Mouse (Mus musculus): ENCODE measurements around the gene Fahd1. TPM values are rescaled to one million over a fixed set of nuclear protein-coding genes. Genes with fewer than 3 reads are reported as not detected.

The Fahd1 gene
- polyA plus RNA-seq, 1 experiment from 2014 or later: 18.4 TPM

- no peaks in the 10 kb centered on the region for H3K27me3 ChIP-seq (ENCODE audit: low read depth, poor library complexity, severe bottlenecking)
- no peak for DNase-seq (ENCODE audit: low spot score)
- no peak overlapping the region for H3K4me3 ChIP-seq
- 89% methylated on average over 13 of the region's 13 CpGs for WGBS
- no peaks in the 10 kb centered on the region for H3K9me3 ChIP-seq (replicated peaks)
- peaks cover 53% of the 10 kb centered on the region for H3K36me3 ChIP-seq
- no peak overlapping the region for H3K27ac ChIP-seq (replicated peaks)
- H3K4me1 ChIP-seq: peaks cover 44% of the 10 kb centered on the region
These were observed 41.2 kb upstream of the Fahd1 start for GRCm38 (mm10) chr17:24891321-24891720.

- Histone ChIP-seq H3K4me1 (peaks cover 40% of the 10 kb centered on the region), H3K9me3 (replicated peaks) (no peaks in the 10 kb centered on the region), H3K4me3 (0 out of 2 replicates have a peak overlapping the region, but pooled peaks have one; percentile 11), H3K36me3 (peaks cover 53% of the 10 kb centered on the region), H3K27ac (replicated peaks) (no peak overlapping the region), H3K27me3 (ENCODE audit: low read depth, poor library complexity, severe bottlenecking) (no peaks in the 10 kb centered on the region)
- WGBS: 90% methylated on average over 19 of the region's 19 CpGs
- DNase-seq (ENCODE audit: low spot score): no peak
These were observed 40.3 kb upstream of the Fahd1 start for GRCm38 (mm10) chr17:24890151-24891092.

DNA sequence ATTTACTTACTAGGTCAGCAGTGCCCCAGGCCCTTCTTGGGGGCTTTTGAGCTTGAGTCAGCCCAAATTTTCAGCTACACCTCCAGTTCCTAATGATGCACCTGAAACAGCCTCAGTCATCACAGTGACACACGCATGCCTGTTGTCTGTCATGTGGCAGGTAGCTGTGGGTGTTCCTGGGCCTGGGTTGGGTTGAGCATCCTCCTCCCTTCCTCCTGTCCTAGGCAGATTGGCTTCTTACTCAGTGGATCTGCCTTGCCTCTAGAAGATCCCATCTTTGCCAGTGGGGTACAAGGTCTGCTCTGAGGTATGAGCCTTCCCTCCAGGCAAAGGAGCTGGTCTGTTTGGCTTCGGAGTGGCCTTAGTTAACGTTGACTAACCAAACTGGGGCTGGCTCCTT, 38.7 kb upstream of the Fahd1 start:
- H3K4me1 ChIP-seq: peaks cover 37% of the 10 kb centered on the region
- no peak overlapping the region for H3K27ac ChIP-seq (replicated peaks)
- H3K4me3 ChIP-seq: no peak overlapping the region
- no peaks in the 10 kb centered on the region for H3K27me3 ChIP-seq (ENCODE audit: low read depth, poor library complexity, severe bottlenecking)
- H3K9me3 ChIP-seq (replicated peaks): no peaks in the 10 kb centered on the region
- 95% methylated on average over 3 of the region's 3 CpGs for WGBS
- H3K36me3 ChIP-seq: peaks cover 62% of the 10 kb centered on the region
- DNase-seq (ENCODE audit: low spot score): no peak

- WGBS: 69% methylated on average over 18 of the region's 18 CpGs
- H3K27me3 ChIP-seq (ENCODE audit: low read depth, poor library complexity, severe bottlenecking): no peaks in the 10 kb centered on the region
- peak overlapping the region; percentile 72 for H3K4me3 ChIP-seq
- peak overlapping the region; percentile 81 for H3K27ac ChIP-seq (replicated peaks)
- H3K4me1 ChIP-seq: peaks cover 32% of the 10 kb centered on the region
- H3K9me3 ChIP-seq (replicated peaks): no peaks in the 10 kb centered on the region
- H3K36me3 ChIP-seq: peaks cover 62% of the 10 kb centered on the region
- no peak for DNase-seq (ENCODE audit: low spot score)
These were observed 37.3 kb upstream of the Fahd1 start for GRCm38 (mm10) chr17:24887291-24888080.

- peaks cover 32% of the 10 kb centered on the region for H3K4me1 ChIP-seq
- H3K27me3 ChIP-seq (ENCODE audit: low read depth, poor library complexity, severe bottlenecking): no peaks in the 10 kb centered on the region
- H3K36me3 ChIP-seq: peaks cover 62% of the 10 kb centered on the region
- peak overlapping the region; percentile 81 for H3K27ac ChIP-seq (replicated peaks)
- DNase-seq (ENCODE audit: low spot score): no peak
- H3K4me3 ChIP-seq: peak overlapping the region; percentile 72
- WGBS: 2% methylated on average over 18 of the region's 18 CpGs
- H3K9me3 ChIP-seq (replicated peaks): no peaks in the 10 kb centered on the region
These were observed 36.7 kb upstream of the Fahd1 start for GRCm38 (mm10) chr17:24886932-24887271.

DNA sequence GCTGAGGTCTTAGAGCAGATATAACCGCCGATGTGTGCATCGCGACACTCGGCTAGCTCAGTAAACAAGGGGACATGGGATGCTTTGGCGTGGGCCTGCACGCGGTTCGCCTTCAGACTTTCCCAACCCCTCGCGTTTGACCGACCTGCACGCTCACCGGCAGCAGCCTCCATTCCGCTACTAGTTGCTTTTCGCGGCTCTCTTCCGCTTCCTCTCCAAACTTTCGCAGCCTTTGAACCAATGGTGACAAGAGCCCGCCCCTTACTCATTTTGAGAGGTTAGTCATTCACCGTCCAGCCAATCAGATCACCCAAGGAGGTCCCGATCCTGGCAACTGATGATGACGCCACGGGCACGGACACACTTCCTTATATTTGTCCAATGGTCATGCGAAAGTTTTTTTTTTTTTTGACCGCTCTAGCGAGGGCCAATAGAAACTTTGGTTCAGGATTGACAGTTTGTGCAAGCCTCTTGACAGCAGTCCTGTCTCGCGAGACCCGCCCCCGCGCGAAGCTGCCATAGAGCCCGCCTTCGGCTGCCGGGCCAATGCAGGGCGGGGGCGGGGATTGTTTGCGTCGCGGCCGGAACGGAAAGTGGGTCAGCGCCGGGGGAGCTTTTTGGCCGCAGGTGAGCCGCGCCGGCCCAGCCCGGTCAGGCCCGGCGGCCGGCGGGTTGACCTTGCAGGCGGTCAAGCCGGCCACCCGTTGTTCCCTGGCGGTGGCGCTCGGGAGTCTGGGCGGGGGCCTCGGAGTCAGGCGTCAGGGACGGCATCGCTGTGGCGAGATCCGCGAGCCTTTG, 36.2 kb upstream of the Fahd1 start, which contains the start of the genes Nubp2 and Spsb3:
TSS of gene Nubp2 (minus strand) at position 216 of the 798 bp plus-strand sequence.
TSS of gene Spsb3 (plus strand) at position 510 of the 798 bp plus-strand sequence.
- peak within 1 kb of the TSS; percentile 72 for H3K4me3 ChIP-seq
- H3K36me3 ChIP-seq: peaks cover 56% of the 10 kb centered on the region
- H3K9me3 ChIP-seq (replicated peaks): no peaks in the 10 kb centered on the region
- no peaks in the 10 kb centered on the region for H3K27me3 ChIP-seq (ENCODE audit: low read depth, poor library complexity, severe bottlenecking)
- H3K4me1 ChIP-seq: peaks cover 32% of the 10 kb centered on the region
- WGBS: under 1% methylated on average over 69 of the region's 69 CpGs
- H3K27ac ChIP-seq (replicated peaks): peak within 1 kb of the TSS; percentile 81
- peak; percentile 96 for DNase-seq (ENCODE audit: low spot score)

DNA sequence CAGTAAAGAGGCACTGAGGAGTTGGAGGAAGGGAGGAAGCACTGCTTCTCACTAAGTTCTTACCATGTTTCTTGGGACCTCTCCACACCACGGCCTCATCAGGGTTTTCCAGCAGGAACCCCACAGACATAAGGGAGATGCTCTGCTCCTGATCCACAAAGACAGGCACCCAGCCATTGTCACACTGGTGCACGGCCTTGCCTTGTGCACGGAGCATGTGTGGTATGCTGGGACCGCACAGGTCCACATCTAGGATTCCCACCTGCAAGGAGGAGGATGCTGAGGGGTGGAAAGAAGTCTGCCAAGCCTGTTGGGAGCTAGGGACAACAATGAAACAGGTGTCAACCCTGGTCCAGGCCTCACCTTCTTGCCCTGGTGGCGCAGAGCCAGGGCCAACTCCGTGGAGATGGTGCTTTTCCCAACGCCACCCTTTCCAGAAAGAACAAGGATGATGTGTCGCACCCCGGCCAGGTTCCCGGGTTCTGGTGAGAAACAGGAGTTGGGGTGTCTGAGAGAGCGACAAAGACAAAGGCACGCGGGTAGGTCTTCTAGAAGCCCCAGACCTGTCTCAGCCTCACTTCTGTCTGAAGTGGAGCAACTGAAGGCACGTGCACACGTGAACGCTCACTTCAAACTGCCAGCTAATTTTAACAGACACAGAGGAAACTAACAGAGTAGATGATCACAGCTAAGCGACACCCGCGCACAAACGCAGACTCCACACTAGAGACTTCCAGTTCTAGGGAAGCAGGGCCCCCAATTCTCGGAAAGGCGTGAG, 35.4 kb upstream of the Fahd1 start:
- Histone ChIP-seq H3K4me3 (peak overlapping the region; percentile 72), H3K27ac (replicated peaks) (peak overlapping the region; percentile 66), H3K36me3 (peaks cover 49% of the 10 kb centered on the region)

GRCm38 (mm10) chr17:24884391-24884790, 34.2 kb upstream of the Fahd1 start:
- no peak overlapping the region for H3K27ac ChIP-seq (replicated peaks)
- WGBS: 86% methylated on average over 6 of the region's 6 CpGs
- H3K9me3 ChIP-seq (replicated peaks): no peaks in the 10 kb centered on the region
- no peak for DNase-seq (ENCODE audit: low spot score)
- H3K36me3 ChIP-seq: peaks cover 37% of the 10 kb centered on the region
- H3K4me1 ChIP-seq: peaks cover 29% of the 10 kb centered on the region
- H3K27me3 ChIP-seq (ENCODE audit: low read depth, poor library complexity, severe bottlenecking): no peaks in the 10 kb centered on the region
- H3K4me3 ChIP-seq: peak overlapping the region; percentile 72; the same call in 1 of the 2 replicates

More for the DNA sequence above, 35.4 kb upstream of the Fahd1 start:
- DNase-seq (ENCODE audit: low spot score): no peak
- WGBS: 26% methylated on average over 22 of the region's 22 CpGs
- no peaks in the 10 kb centered on the region for H3K9me3 ChIP-seq (replicated peaks)
- no peaks in the 10 kb centered on the region for H3K27me3 ChIP-seq (ENCODE audit: low read depth, poor library complexity, severe bottlenecking)
- H3K4me1 ChIP-seq: peaks cover 32% of the 10 kb centered on the region

DNA sequence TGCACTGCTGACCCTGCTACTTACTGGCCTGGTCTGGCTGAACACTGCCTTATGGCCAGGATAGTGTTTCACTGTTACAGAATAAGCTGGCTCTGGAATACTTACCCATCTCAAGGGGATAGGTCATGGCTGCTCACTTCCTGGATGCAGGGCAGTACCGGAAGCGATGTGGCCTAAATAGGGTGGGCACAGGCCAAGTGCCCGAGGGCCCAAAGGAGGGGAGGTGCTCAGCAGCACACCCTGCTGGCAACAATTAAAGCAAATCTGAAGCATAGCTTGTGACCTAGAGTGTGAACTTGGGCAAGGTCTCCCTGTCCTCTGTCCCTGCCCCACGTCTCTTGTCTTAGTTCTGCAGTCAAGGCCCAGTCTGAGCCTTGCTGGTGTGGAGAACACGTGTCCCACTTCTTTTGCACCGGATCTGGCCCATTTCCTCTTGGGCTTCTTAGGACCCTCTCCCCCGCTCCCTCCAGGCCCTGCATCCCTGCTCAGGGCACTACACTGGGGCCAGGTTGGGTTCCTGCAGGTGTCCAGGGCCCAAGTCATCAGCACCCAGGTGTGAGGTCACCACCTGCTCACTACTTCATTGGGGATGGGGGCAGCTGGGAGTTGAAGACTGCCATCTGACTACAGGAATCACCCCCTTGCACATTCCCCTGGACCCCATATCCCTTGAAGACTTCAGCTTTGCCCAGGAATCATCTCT, 31.7 kb upstream of the Fahd1 start:
- H3K27ac ChIP-seq (replicated peaks): 0 out of 2 replicates have a peak overlapping the region, but pooled peaks have one; percentile 33
- DNase-seq (ENCODE audit: low spot score): peak; percentile 47
- no peak overlapping the region for H3K4me3 ChIP-seq
- H3K9me3 ChIP-seq (replicated peaks): no peaks in the 10 kb centered on the region
- no peaks in the 10 kb centered on the region for H3K27me3 ChIP-seq (ENCODE audit: low read depth, poor library complexity, severe bottlenecking)
- 54% methylated on average over 7 of the region's 7 CpGs for WGBS
- H3K4me1 ChIP-seq: peaks cover 22% of the 10 kb centered on the region
- peaks cover 28% of the 10 kb centered on the region for H3K36me3 ChIP-seq

GRCm38 (mm10) chr17:24878531-24878930, 28.4 kb upstream of the Fahd1 start:
- Histone ChIP-seq H3K27ac (replicated peaks) (peak overlapping the region; percentile 52; the same call in 1 of the 2 replicates), H3K27me3 (ENCODE audit: low read depth, poor library complexity, severe bottlenecking) (no peaks in the 10 kb centered on the region), H3K4me3 (no peak overlapping the region), H3K9me3 (replicated peaks) (no peaks in the 10 kb centered on the region), H3K4me1 (peaks cover 12% of the 10 kb centered on the region), H3K36me3 (peaks cover 16% of the 10 kb centered on the region)
- no peak for DNase-seq (ENCODE audit: low spot score)
- 76% methylated on average over 8 of the region's 8 CpGs for WGBS

DNA sequence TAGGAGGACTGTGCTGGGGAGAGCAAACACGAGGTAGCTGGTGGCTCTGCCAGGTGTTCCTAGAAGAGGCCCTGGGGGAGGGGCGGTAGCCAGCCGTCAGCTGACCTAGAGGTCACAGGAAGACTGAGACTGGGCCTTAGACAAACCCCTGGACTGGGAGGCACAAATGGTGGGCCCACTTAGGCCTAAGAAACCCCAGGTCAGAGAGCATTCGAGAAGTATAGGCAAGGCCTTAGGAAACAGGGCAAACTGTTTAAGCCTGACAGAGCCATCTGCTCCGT, 27.9 kb upstream of the Fahd1 start:
- WGBS: 51% methylated on average over 5 of the region's 5 CpGs
- Histone ChIP-seq H3K27me3 (ENCODE audit: low read depth, poor library complexity, severe bottlenecking) (no peaks in the 10 kb centered on the region), H3K4me3 (no peak overlapping the region), H3K27ac (replicated peaks) (peak overlapping the region; percentile 52; the same call in 1 of the 2 replicates), H3K36me3 (peaks cover 12% of the 10 kb centered on the region), H3K9me3 (replicated peaks) (no peaks in the 10 kb centered on the region), H3K4me1 (peaks cover 12% of the 10 kb centered on the region)
- no peak for DNase-seq (ENCODE audit: low spot score)
